Mouse (Mus musculus): Measurements from ENCODE around the gene Gm29776. TPM values are rescaled to one million over a fixed set of nuclear protein-coding genes. Genes with fewer than 3 reads are reported as not detected.
A peak's percentile ranks its signal among the peaks of the same experiment; 100 is the strongest.

Gene Gm29776
- polyA plus RNA-seq, 1 experiment from 2014 or later, result 0.16 TPM

GRCm38 (mm10) chr14:54728823-54729653, 30.4 kb upstream of the Gm29776 start:
- H3K4me1 ChIP-seq (replicated peaks), result no peaks in the 10 kb centered on the region
- H3K4me3 ChIP-seq, result no peak overlapping the region
- WGBS, result 76% methylated on average over 13 of the region's 13 CpGs
- H3K27ac ChIP-seq, result no peak overlapping the region
- no peaks in the 10 kb centered on the region for H3K9me3 ChIP-seq (replicated peaks)
- H3K9ac ChIP-seq, result no peak overlapping the region
- H3K27me3 ChIP-seq, result no peaks in the 10 kb centered on the region
- H3K36me3 ChIP-seq, result no peaks in the 10 kb centered on the region
- no peak for ATAC-seq (replicated peaks; ENCODE audit: insufficient number of reproducible peaks, insufficient read depth, low FRiP score, low read depth)
- H3K4me2 ChIP-seq, result no peak overlapping the region

GRCm38 (mm10) chr14:54727565-54727964, 28.9 kb upstream of the Gm29776 start:
- no peaks in the 10 kb centered on the region for H3K9me3 ChIP-seq (replicated peaks)
- H3K4me1 ChIP-seq (replicated peaks), result no peaks in the 10 kb centered on the region
- ATAC-seq (replicated peaks; ENCODE audit: insufficient number of reproducible peaks, insufficient read depth, low FRiP score, low read depth), result no peak
- no peak overlapping the region for H3K9ac ChIP-seq
- H3K27me3 ChIP-seq, result no peaks in the 10 kb centered on the region
- WGBS, result 67% methylated on average over 5 of the region's 5 CpGs
- no peak overlapping the region for H3K27ac ChIP-seq
- no peak overlapping the region for H3K4me3 ChIP-seq
- no peaks in the 10 kb centered on the region for H3K36me3 ChIP-seq
- H3K4me2 ChIP-seq, result no peak overlapping the region

DNA sequence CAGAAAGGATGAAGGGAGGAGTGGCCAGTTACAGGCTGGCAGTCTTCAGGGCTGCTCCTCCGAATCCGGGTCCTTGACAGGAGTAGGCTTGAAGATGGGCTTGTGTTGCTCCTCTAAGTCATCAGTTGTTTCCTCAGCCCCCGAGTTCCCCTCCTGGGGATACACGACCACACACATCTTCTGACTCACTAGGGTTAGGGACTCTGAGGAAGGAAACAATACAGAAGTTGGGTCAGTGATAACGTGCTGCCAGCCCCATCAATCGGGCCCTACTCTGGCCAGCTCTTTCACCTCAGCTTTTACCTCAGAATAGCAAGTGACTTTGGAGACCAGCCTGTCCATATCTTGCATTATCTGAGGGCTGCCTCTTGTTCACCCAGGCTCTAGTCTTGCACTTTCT, 25.4 kb upstream of the Gm29776 start:
- H3K9ac ChIP-seq, result no peak overlapping the region
- no peak overlapping the region for H3K27ac ChIP-seq
- H3K4me2 ChIP-seq, result no peak overlapping the region
- H3K9me3 ChIP-seq (replicated peaks), result no peaks in the 10 kb centered on the region
- 61% methylated on average over 6 of the region's 6 CpGs for WGBS
- H3K36me3 ChIP-seq, result no peaks in the 10 kb centered on the region
- ATAC-seq (replicated peaks; ENCODE audit: insufficient number of reproducible peaks, insufficient read depth, low FRiP score, low read depth), result no peak
- no peaks in the 10 kb centered on the region for H3K4me1 ChIP-seq (replicated peaks)
- H3K4me3 ChIP-seq, result no peak overlapping the region
- no peaks in the 10 kb centered on the region for H3K27me3 ChIP-seq

- WGBS, result 80% methylated on average over 10 of the region's 10 CpGs
- no peaks in the 10 kb centered on the region for H3K36me3 ChIP-seq
- no peaks in the 10 kb centered on the region for H3K9me3 ChIP-seq (replicated peaks)
- no peak overlapping the region for H3K27ac ChIP-seq
- no peaks in the 10 kb centered on the region for H3K27me3 ChIP-seq
- H3K4me1 ChIP-seq (replicated peaks), result no peaks in the 10 kb centered on the region
- no peak overlapping the region for H3K9ac ChIP-seq
- no peak overlapping the region for H3K4me3 ChIP-seq
- H3K4me2 ChIP-seq, result no peak overlapping the region
- no peak for ATAC-seq (replicated peaks; ENCODE audit: insufficient number of reproducible peaks, insufficient read depth, low FRiP score, low read depth)
These were observed 23.1 kb upstream of the Gm29776 start for GRCm38 (mm10) chr14:54721711-54722110.

DNA sequence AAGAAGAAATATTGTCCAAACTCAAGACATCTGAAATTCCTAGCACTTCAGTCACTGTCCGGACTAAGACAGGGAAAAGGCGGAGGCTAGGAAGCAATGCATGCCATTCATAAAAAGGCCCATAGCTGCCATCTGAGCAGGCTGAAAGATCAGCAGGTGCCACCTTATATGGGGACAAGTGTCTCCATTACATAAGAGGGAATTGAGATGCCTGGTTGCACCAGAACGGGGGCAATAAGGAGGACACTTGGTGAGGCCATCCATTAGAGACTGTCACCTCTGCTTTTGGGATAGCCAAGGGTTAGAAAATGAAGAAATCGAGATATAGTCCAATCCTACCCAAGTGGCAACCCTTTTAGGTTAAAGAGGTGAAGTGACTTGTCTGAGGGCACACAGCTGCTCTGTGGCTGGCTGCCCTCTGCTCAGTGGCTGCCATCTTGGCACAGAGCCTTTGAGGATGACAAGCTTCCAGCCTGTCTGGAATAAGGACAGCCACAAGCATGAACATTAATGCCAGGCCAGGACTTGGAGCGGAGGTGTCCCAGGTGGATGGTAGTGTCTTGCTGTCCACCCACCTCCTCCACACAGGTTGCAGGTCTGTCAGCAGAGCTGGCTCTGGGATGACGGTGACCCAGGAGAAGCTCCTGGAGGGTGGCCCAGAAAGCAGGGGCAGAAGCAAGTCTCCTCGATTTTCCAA, 22.2 kb upstream of the Gm29776 start:
- Histone ChIP-seq H3K36me3 (no peaks in the 10 kb centered on the region), H3K27ac (no peak overlapping the region), H3K9ac (no peak overlapping the region), H3K4me2 (no peak overlapping the region), H3K27me3 (no peaks in the 10 kb centered on the region), H3K9me3 (replicated peaks) (no peaks in the 10 kb centered on the region), H3K4me3 (no peak overlapping the region), H3K4me1 (replicated peaks) (no peaks in the 10 kb centered on the region)
- WGBS, result 79% methylated on average over 7 of the region's 7 CpGs
- ATAC-seq (replicated peaks; ENCODE audit: insufficient number of reproducible peaks, insufficient read depth, low FRiP score, low read depth), result no peak

DNA sequence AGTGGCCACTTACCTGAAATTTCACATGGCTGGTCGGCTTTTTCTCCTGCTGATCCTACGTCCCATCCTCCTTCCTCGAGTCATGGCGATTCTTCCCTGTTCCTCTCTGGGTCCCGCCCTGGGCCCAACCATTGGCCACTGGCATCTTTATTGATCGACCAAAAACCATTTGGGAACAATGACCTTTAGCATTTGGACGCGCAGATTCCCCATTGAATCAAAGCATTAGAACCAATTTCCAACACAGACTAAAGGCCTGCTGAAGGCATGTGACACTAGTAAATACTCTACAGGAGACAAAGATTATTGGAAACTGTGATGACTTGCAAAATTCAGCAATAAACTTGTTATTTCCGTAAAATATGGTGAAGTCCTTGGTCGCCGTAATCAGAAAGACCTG, 21.4 kb upstream of the Gm29776 start:
- H3K27me3 ChIP-seq, result no peaks in the 10 kb centered on the region
- H3K9me3 ChIP-seq (replicated peaks), result no peaks in the 10 kb centered on the region
- peaks cover 2% of the 10 kb centered on the region; the same call in 1 of the 2 replicates for H3K4me1 ChIP-seq (replicated peaks)
- no peak overlapping the region for H3K27ac ChIP-seq
- H3K4me3 ChIP-seq, result no peak overlapping the region
- ATAC-seq (replicated peaks; ENCODE audit: insufficient number of reproducible peaks, insufficient read depth, low FRiP score, low read depth), result no peak
- no peak overlapping the region for H3K9ac ChIP-seq
- 93% methylated on average over 11 of the region's 11 CpGs for WGBS
- no peak overlapping the region for H3K4me2 ChIP-seq
- H3K36me3 ChIP-seq, result no peaks in the 10 kb centered on the region

DNA sequence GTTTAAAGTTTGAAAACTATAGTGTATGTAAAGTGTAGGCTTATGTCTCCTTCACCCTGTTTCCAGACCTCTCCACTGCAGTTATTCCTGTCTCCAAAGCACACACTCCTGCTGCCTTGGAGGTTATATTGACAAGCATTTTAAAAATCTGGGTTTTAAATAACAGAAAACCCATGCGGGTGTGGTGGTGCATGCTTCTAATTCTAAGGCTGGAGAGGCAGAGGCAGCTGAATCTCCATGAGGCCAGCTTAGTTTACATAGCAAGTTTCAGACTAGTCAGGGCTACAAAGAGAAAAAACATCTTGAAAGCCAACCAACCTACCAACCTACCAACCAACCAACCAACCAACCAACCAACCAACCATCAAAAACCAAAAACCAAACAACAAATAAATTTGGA, 16.8 kb upstream of the Gm29776 start:
- H3K27ac ChIP-seq, result no peak overlapping the region
- no peaks in the 10 kb centered on the region for H3K36me3 ChIP-seq
- no peak overlapping the region for H3K4me3 ChIP-seq
- no peak for ATAC-seq (replicated peaks; ENCODE audit: insufficient number of reproducible peaks, insufficient read depth, low FRiP score, low read depth)
- no peak overlapping the region for H3K4me2 ChIP-seq
- no peak overlapping the region for H3K9ac ChIP-seq
- H3K9me3 ChIP-seq (replicated peaks), result no peaks in the 10 kb centered on the region
- peaks cover 18% of the 10 kb centered on the region for H3K4me1 ChIP-seq (replicated peaks)
- no peaks in the 10 kb centered on the region for H3K27me3 ChIP-seq
- 67% methylated on average over 1 of the region's 1 CpGs for WGBS

DNA sequence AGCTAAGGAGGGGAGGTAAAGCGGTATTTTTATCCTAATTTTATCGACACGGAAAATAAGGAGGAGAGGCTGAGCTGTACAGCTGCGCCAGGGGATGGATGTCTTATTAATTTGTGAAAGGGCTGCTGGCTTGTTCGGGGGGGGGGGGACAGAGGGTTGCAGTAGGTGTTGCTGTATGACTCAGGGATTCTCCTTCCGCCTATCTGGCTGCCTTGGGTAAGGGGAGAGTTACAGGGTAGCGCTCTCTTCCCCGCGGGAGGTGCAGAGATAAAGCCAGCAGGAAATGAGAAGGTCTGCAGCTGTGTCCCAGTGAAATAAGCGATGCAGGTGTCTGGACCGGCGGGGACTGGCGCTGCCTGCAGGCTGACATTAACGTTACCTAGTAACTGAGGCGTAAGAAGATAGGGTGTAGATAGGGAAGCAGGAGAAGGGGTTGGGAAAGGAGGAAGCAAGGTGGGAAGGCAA, 16.0 kb upstream of the Gm29776 start:
- peaks cover 18% of the 10 kb centered on the region for H3K4me1 ChIP-seq (replicated peaks)
- WGBS, result 2% methylated on average over 15 of the region's 15 CpGs
- no peak for ATAC-seq (replicated peaks; ENCODE audit: insufficient number of reproducible peaks, insufficient read depth, low FRiP score, low read depth)
- no peaks in the 10 kb centered on the region for H3K36me3 ChIP-seq
- no peak overlapping the region for H3K27ac ChIP-seq
- H3K9ac ChIP-seq, result no peak overlapping the region; the same call in 1 of the 2 replicates
- peak overlapping the region; percentile 74 for H3K4me2 ChIP-seq
- peak overlapping the region; percentile 36 for H3K4me3 ChIP-seq
- H3K27me3 ChIP-seq, result no peaks in the 10 kb centered on the region
- H3K9me3 ChIP-seq (replicated peaks), result no peaks in the 10 kb centered on the region

DNA sequence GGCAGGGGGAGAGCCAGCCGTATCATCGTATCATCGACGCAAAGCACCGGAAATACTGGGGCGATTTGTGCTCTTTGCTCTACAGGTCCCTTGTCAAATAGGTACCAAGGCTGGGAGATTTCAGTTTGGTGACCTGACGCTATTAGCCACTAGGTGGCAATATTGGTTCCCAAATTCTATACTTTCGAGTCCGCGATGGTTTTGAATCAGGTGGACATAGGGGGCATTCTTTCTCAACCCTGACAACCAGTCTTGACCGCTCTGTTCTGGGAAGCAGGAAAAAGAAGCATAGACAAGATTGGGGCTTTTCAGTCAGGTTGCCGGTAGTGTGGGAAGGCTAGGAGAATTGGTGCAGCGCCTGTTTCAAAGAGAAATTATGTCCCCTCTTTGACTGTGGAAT, 15.5 kb upstream of the Gm29776 start:
- no peak overlapping the region for H3K9ac ChIP-seq
- H3K4me1 ChIP-seq (replicated peaks), result peaks cover 18% of the 10 kb centered on the region
- WGBS, result under 1% methylated on average over 13 of the region's 13 CpGs
- H3K27ac ChIP-seq, result no peak overlapping the region
- ATAC-seq (replicated peaks; ENCODE audit: insufficient number of reproducible peaks, insufficient read depth, low FRiP score, low read depth), result 0 out of 2 replicates have a peak, but pooled peaks have one; percentile 19
- no peaks in the 10 kb centered on the region for H3K36me3 ChIP-seq
- no peaks in the 10 kb centered on the region for H3K9me3 ChIP-seq (replicated peaks)
- peak overlapping the region; percentile 36 for H3K4me3 ChIP-seq
- H3K27me3 ChIP-seq, result no peaks in the 10 kb centered on the region
- peak overlapping the region; percentile 74 for H3K4me2 ChIP-seq

DNA sequence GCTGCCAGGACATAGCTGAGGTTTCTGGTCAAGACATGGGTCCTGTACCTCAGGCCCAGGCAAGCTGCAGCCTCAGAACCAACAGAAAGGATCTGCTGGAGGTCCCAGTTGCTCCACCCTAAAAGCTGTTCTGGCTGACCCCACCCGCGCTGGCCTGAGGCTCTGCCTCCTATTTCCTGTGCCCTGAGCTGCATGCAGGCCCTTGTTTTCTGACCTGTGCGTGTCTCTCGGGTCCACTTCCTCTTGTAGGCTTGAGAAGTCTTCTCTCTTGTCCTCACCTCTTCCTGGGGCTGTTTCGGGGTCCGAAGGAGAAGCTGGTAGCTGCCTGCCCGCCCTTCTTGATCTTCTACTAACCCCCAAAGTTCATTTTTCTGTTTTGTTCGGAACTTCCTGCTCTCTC, 14.2 kb upstream of the Gm29776 start:
- Histone ChIP-seq H3K36me3 (no peaks in the 10 kb centered on the region), H3K9me3 (replicated peaks) (no peaks in the 10 kb centered on the region), H3K4me1 (replicated peaks) (peaks cover 18% of the 10 kb centered on the region), H3K9ac (no peak overlapping the region), H3K27me3 (no peaks in the 10 kb centered on the region), H3K27ac (no peak overlapping the region), H3K4me3 (no peak overlapping the region), H3K4me2 (no peak overlapping the region)
- no peak for ATAC-seq (replicated peaks; ENCODE audit: insufficient number of reproducible peaks, insufficient read depth, low FRiP score, low read depth)
- WGBS, result 62% methylated on average over 8 of the region's 8 CpGs

- Histone ChIP-seq H3K9me3 (replicated peaks) (no peaks in the 10 kb centered on the region), H3K4me1 (replicated peaks) (peaks cover 23% of the 10 kb centered on the region), H3K9ac (no peak within 1 kb of the TSS), H3K27me3 (no peaks in the 10 kb centered on the region), H3K27ac (no peak within 1 kb of the TSS), H3K4me2 (no peak within 1 kb of the TSS), H3K36me3 (no peaks in the 10 kb centered on the region), H3K4me3 (no peak within 1 kb of the TSS)
- WGBS, result 85% methylated on average over 7 of the region's 7 CpGs
- no peak for ATAC-seq (replicated peaks; ENCODE audit: insufficient number of reproducible peaks, insufficient read depth, low FRiP score, low read depth)
These were observed 13.4 kb upstream of the Gm29776 start, which contains the start of gene Cebpe for GRCm38 (mm10) chr14:54712074-54712473. Gene Cebpe (minus strand): TSS chr14:54712174.
